Mouse (Mus musculus): ENCODE data around the gene Slit2. TPM values are rescaled to one million over a fixed set of nuclear protein-coding genes. Genes with fewer than 3 reads are reported as not detected.
"Not testable (repeated sequence)": the region's sequence is repeated elsewhere in the genome, so short reads cannot be mapped to it uniquely, and the experiment has no call there.

Slit2 gene
- polyA plus RNA-seq, 1 experiment from 2014 or later: 36.9 TPM

GRCm38 (mm10) chr5:48240751-48241150, 257.8 kb downstream of the Slit2 start:
- not testable (repeated sequence) for H3K9ac ChIP-seq (ENCODE audit: low read length); H3K27me3 ChIP-seq (ENCODE audit: control insufficient read depth, insufficient read depth, low read depth, low read length); H3K36me3 ChIP-seq (ENCODE audit: control insufficient read depth, insufficient read depth, low read length); H3K27ac ChIP-seq (ENCODE audit: low read length); H3K4me2 ChIP-seq (ENCODE audit: low read depth, low read length); H3K4me1 ChIP-seq (replicated peaks; ENCODE audit: control insufficient read depth, insufficient read depth, low read length); H3K9me3 ChIP-seq (ENCODE audit: control insufficient read depth, low read length); H3K4me3 ChIP-seq (ENCODE audit: low read length); ATAC-seq (ENCODE audit: low read depth)
- WGBS: 33% methylated on average over 6 of the region's 6 CpGs

- WGBS: 32% methylated on average over 4 of the region's 4 CpGs
Measured at GRCm38 (mm10) chr5:48248327-48248726, 265.4 kb downstream of the Slit2 start.

GRCm38 (mm10) chr5:48277561-48277960, 294.6 kb downstream of the Slit2 start:
- H3K4me2 ChIP-seq (ENCODE audit: low read depth, low read length): no peak overlapping the region
- H3K27ac ChIP-seq (ENCODE audit: low read length): no peak overlapping the region
- H3K9me3 ChIP-seq (ENCODE audit: control insufficient read depth, low read length): no peaks in the 10 kb centered on the region
- 71% methylated on average over 4 of the region's 4 CpGs for WGBS
- ATAC-seq (ENCODE audit: low read depth): no peak
- H3K27me3 ChIP-seq (ENCODE audit: control insufficient read depth, insufficient read depth, low read depth, low read length): no peaks in the 10 kb centered on the region
- no peak overlapping the region for H3K4me3 ChIP-seq (ENCODE audit: low read length)
- H3K36me3 ChIP-seq (ENCODE audit: control insufficient read depth, insufficient read depth, low read length): no peaks in the 10 kb centered on the region
- H3K9ac ChIP-seq (ENCODE audit: low read length): no peak overlapping the region
- H3K4me1 ChIP-seq (replicated peaks; ENCODE audit: control insufficient read depth, insufficient read depth, low read length): no peaks in the 10 kb centered on the region

More at GRCm38 (mm10) chr5:48248327-48248726, 265.4 kb downstream of the Slit2 start:
- no peak for ATAC-seq (ENCODE audit: low read depth)
- Histone ChIP-seq H3K27ac (ENCODE audit: low read length) (no peak overlapping the region), H3K4me1 (replicated peaks; ENCODE audit: control insufficient read depth, insufficient read depth, low read length) (no peaks in the 10 kb centered on the region), H3K4me2 (ENCODE audit: low read depth, low read length) (no peak overlapping the region), H3K27me3 (ENCODE audit: control insufficient read depth, insufficient read depth, low read depth, low read length) (no peaks in the 10 kb centered on the region), H3K36me3 (ENCODE audit: control insufficient read depth, insufficient read depth, low read length) (no peaks in the 10 kb centered on the region; the same call in 1 of the 2 replicates), H3K9ac (ENCODE audit: low read length) (no peak overlapping the region), H3K4me3 (ENCODE audit: low read length) (no peak overlapping the region), H3K9me3 (ENCODE audit: control insufficient read depth, low read length) (no peaks in the 10 kb centered on the region)

GRCm38 (mm10) chr5:48301186-48301585, 318.2 kb downstream of the Slit2 start:
- no peak overlapping the region for H3K4me2 ChIP-seq (ENCODE audit: low read depth, low read length)
- 81% methylated on average over 3 of the region's 3 CpGs for WGBS
- no peak overlapping the region for H3K27ac ChIP-seq (ENCODE audit: low read length)
- H3K36me3 ChIP-seq (ENCODE audit: control insufficient read depth, insufficient read depth, low read length): peaks cover 12% of the 10 kb centered on the region
- no peaks in the 10 kb centered on the region for H3K27me3 ChIP-seq (ENCODE audit: control insufficient read depth, insufficient read depth, low read depth, low read length)
- H3K4me3 ChIP-seq (ENCODE audit: low read length): no peak overlapping the region
- no peaks in the 10 kb centered on the region for H3K4me1 ChIP-seq (replicated peaks; ENCODE audit: control insufficient read depth, insufficient read depth, low read length)
- no peaks in the 10 kb centered on the region for H3K9me3 ChIP-seq (ENCODE audit: control insufficient read depth, low read length)
- peak; percentile 60; the same call in 1 of the 2 replicates for ATAC-seq (ENCODE audit: low read depth)
- H3K9ac ChIP-seq (ENCODE audit: low read length): no peak overlapping the region

GRCm38 (mm10) chr5:48315057-48315602, 332.2 kb downstream of the Slit2 start:
- no peaks in the 10 kb centered on the region for H3K4me1 ChIP-seq (replicated peaks; ENCODE audit: control insufficient read depth, insufficient read depth, low read length)
- no peaks in the 10 kb centered on the region for H3K27me3 ChIP-seq (ENCODE audit: control insufficient read depth, insufficient read depth, low read depth, low read length)
- no peaks in the 10 kb centered on the region for H3K9me3 ChIP-seq (ENCODE audit: control insufficient read depth, low read length)
- H3K4me3 ChIP-seq (ENCODE audit: low read length): no peak overlapping the region
- peak; percentile 96 for ATAC-seq (ENCODE audit: low read depth)
- no peaks in the 10 kb centered on the region for H3K36me3 ChIP-seq (ENCODE audit: control insufficient read depth, insufficient read depth, low read length)
- WGBS: 32% methylated on average over 6 of the region's 6 CpGs
- H3K27ac ChIP-seq (ENCODE audit: low read length): no peak overlapping the region
- no peak overlapping the region for H3K9ac ChIP-seq (ENCODE audit: low read length)
- H3K4me2 ChIP-seq (ENCODE audit: low read depth, low read length): no peak overlapping the region

- Histone ChIP-seq H3K27me3 (ENCODE audit: control insufficient read depth, insufficient read depth, low read depth, low read length) (no peaks in the 10 kb centered on the region), H3K4me3 (ENCODE audit: low read length) (no peak overlapping the region), H3K27ac (ENCODE audit: low read length) (peak overlapping the region; percentile 57), H3K9ac (ENCODE audit: low read length) (no peak overlapping the region), H3K9me3 (ENCODE audit: control insufficient read depth, low read length) (no peaks in the 10 kb centered on the region), H3K36me3 (ENCODE audit: control insufficient read depth, insufficient read depth, low read length) (no peaks in the 10 kb centered on the region), H3K4me2 (ENCODE audit: low read depth, low read length) (no peak overlapping the region), H3K4me1 (replicated peaks; ENCODE audit: control insufficient read depth, insufficient read depth, low read length) (no peaks in the 10 kb centered on the region)
- peak; percentile 43; the same call in 1 of the 2 replicates for ATAC-seq (ENCODE audit: low read depth)
- WGBS: 44% methylated on average over 4 of the region's 4 CpGs
Measured at GRCm38 (mm10) chr5:48320597-48320996, 337.7 kb downstream of the Slit2 start.

GRCm38 (mm10) chr5:48326221-48326620, 343.3 kb downstream of the Slit2 start:
- Histone ChIP-seq H3K9me3 (ENCODE audit: control insufficient read depth, low read length) (no peaks in the 10 kb centered on the region), H3K4me2 (ENCODE audit: low read depth, low read length) (no peak overlapping the region), H3K27ac (ENCODE audit: low read length) (no peak overlapping the region), H3K4me1 (replicated peaks; ENCODE audit: control insufficient read depth, insufficient read depth, low read length) (no peaks in the 10 kb centered on the region), H3K27me3 (ENCODE audit: control insufficient read depth, insufficient read depth, low read depth, low read length) (no peaks in the 10 kb centered on the region), H3K36me3 (ENCODE audit: control insufficient read depth, insufficient read depth, low read length) (no peaks in the 10 kb centered on the region), H3K4me3 (ENCODE audit: low read length) (no peak overlapping the region), H3K9ac (ENCODE audit: low read length) (no peak overlapping the region)
- ATAC-seq (ENCODE audit: low read depth): no peak

- H3K36me3 ChIP-seq (ENCODE audit: control insufficient read depth, insufficient read depth, low read length): no peaks in the 10 kb centered on the region
- H3K9me3 ChIP-seq (ENCODE audit: control insufficient read depth, low read length): no peaks in the 10 kb centered on the region
- no peak within 1 kb of the TSS for H3K27ac ChIP-seq (ENCODE audit: low read length)
- no peaks in the 10 kb centered on the region for H3K27me3 ChIP-seq (ENCODE audit: control insufficient read depth, insufficient read depth, low read depth, low read length)
- H3K4me1 ChIP-seq (replicated peaks; ENCODE audit: control insufficient read depth, insufficient read depth, low read length): no peaks in the 10 kb centered on the region
- no peak within 1 kb of the TSS for H3K9ac ChIP-seq (ENCODE audit: low read length)
- ATAC-seq (ENCODE audit: low read depth): no peak
- no peak within 1 kb of the TSS for H3K4me2 ChIP-seq (ENCODE audit: low read depth, low read length)
- WGBS: 92% methylated on average over 8 of the region's 8 CpGs
- H3K4me3 ChIP-seq (ENCODE audit: low read length): no peak within 1 kb of the TSS
Measured at GRCm38 (mm10) chr5:48327652-48328051, 344.7 kb downstream of the Slit2 start, which contains the start of gene 5730480H06Rik. Gene 5730480H06Rik (plus strand): TSS chr5:48327952.

GRCm38 (mm10) chr5:48329751-48330150, 346.8 kb downstream of the Slit2 start:
- no peaks in the 10 kb centered on the region for H3K9me3 ChIP-seq (ENCODE audit: control insufficient read depth, low read length)
- 88% methylated on average over 2 of the region's 2 CpGs for WGBS
- no peaks in the 10 kb centered on the region; the same call in 1 of the 2 replicates for H3K4me1 ChIP-seq (replicated peaks; ENCODE audit: control insufficient read depth, insufficient read depth, low read length)
- H3K36me3 ChIP-seq (ENCODE audit: control insufficient read depth, insufficient read depth, low read length): no peaks in the 10 kb centered on the region
- H3K27me3 ChIP-seq (ENCODE audit: control insufficient read depth, insufficient read depth, low read depth, low read length): no peaks in the 10 kb centered on the region
- no peak overlapping the region for H3K27ac ChIP-seq (ENCODE audit: low read length)
- H3K4me3 ChIP-seq (ENCODE audit: low read length): no peak overlapping the region
- no peak overlapping the region for H3K9ac ChIP-seq (ENCODE audit: low read length)
- no peak overlapping the region for H3K4me2 ChIP-seq (ENCODE audit: low read depth, low read length)
- no peak for ATAC-seq (ENCODE audit: low read depth)

GRCm38 (mm10) chr5:48330817-48331216, 347.9 kb downstream of the Slit2 start:
- 72% methylated on average over 2 of the region's 2 CpGs for WGBS
- Histone ChIP-seq H3K27me3 (ENCODE audit: control insufficient read depth, insufficient read depth, low read depth, low read length) (no peaks in the 10 kb centered on the region), H3K4me1 (replicated peaks; ENCODE audit: control insufficient read depth, insufficient read depth, low read length) (no peaks in the 10 kb centered on the region; the same call in 1 of the 2 replicates), H3K4me2 (ENCODE audit: low read depth, low read length) (no peak overlapping the region), H3K9me3 (ENCODE audit: control insufficient read depth, low read length) (no peaks in the 10 kb centered on the region), H3K27ac (ENCODE audit: low read length) (no peak overlapping the region), H3K4me3 (ENCODE audit: low read length) (no peak overlapping the region), H3K9ac (ENCODE audit: low read length) (no peak overlapping the region), H3K36me3 (ENCODE audit: control insufficient read depth, insufficient read depth, low read length) (no peaks in the 10 kb centered on the region)
- ATAC-seq (ENCODE audit: low read depth): no peak

Measured in lung, embryonic 16.5 days (tissue).